Mouse (Mus musculus) liver, embryonic 18 days (tissue): ENCODE data around the gene Lmntd2. TPM values are rescaled to one million over a fixed set of nuclear protein-coding genes. Genes with fewer than 3 reads are reported as not detected.

Experiments
- polyA plus RNA-seq: library from polyadenylated mRNA; depleted of rRNA; stranded (reverse); fragments of >200 nt; gene quantifications from 2 replicates; pipeline ENCODE4 v1.2.3, GENCODE M21; 2012; rRNA removed

The Lmntd2 gene
- polyA plus RNA-seq = 2.5 and 2.6 TPM in 2 replicates

GRCm38 (mm10) chr7:141213605-141214235 lies at the start of gene Lmntd2:
Gene Lmntd2 (minus strand): TSS chr7:141214080.

GRCm38 (mm10) chr7:141228279-141229067 lies 14.6 kb upstream of the Lmntd2 start, which contains the start of gene Phrf1:
Gene Phrf1 (plus strand): TSS chr7:141228784.

GRCm38 (mm10) chr7:141215101-141215879 lies 1.4 kb upstream of the Lmntd2 start, which contains the start of gene Rassf7:
Gene Rassf7 (plus strand): TSS chr7:141215860.

GRCm38 (mm10) chr7:141193948-141194347 lies 19.9 kb downstream of the Lmntd2 start, which contains the start of the genes Hras and Lrrc56:
Gene Hras (minus strand): TSS chr7:141194005.
Gene Lrrc56 (plus strand): TSS chr7:141194157.

GRCm38 (mm10) chr7:141172116-141173006 lies 41.5 kb downstream of the Lmntd2 start, which contains the start of gene Rnh1:
Gene Rnh1 (minus strand): TSS chr7:141172857.

Other genes with a start within 250 kb of the Lmntd2 start
- gene Ifitm1, start 246.9 kb downstream of the Lmntd2 start, polyA plus RNA-seq = 53.0 and 54.4 TPM in 2 replicates
- gene Ifitm3, start 203.3 kb downstream of the Lmntd2 start, polyA plus RNA-seq = 164 and 239 TPM in 2 replicates
- gene Ifitm6, start 196.2 kb downstream of the Lmntd2 start, polyA plus RNA-seq = 193 and 325 TPM in 2 replicates
- gene Gm17387, start 184.9 kb downstream of the Lmntd2 start, polyA plus RNA-seq = not detected in 2 replicates
- 0.46 and 0.61 TPM in 2 replicates for gene B4galnt4, start 153.0 kb downstream of the Lmntd2 start, polyA plus RNA-seq
- gene Pkp3, start 135.9 kb downstream of the Lmntd2 start, polyA plus RNA-seq = 0.74 and 0.85 TPM in 2 replicates
- gene Sigirr, start 113.5 kb downstream of the Lmntd2 start, polyA plus RNA-seq = 17.1 and 19.8 TPM in 2 replicates
- gene Ano9, start 96.3 kb downstream of the Lmntd2 start, polyA plus RNA-seq = 7.8 and 10.3 TPM in 2 replicates
- gene Ptdss2, start 91.7 kb downstream of the Lmntd2 start, polyA plus RNA-seq = 41.9 and 44.3 TPM in 2 replicates
- 45.4 and 45.9 TPM in 2 replicates for gene Rnh1, start 41.2 kb downstream of the Lmntd2 start, polyA plus RNA-seq
- gene Hras, start 20.1 kb downstream of the Lmntd2 start, polyA plus RNA-seq = 39.5 and 41.3 TPM in 2 replicates
- 3.1 and 3.4 TPM in 2 replicates for gene Lrrc56, start 19.9 kb downstream of the Lmntd2 start, polyA plus RNA-seq
- 29.2 and 33.5 TPM in 2 replicates for gene Rassf7, start 1.8 kb upstream of the Lmntd2 start, polyA plus RNA-seq
- gene Phrf1, start 14.7 kb upstream of the Lmntd2 start, polyA plus RNA-seq = 6.8 and 9.2 TPM in 2 replicates
- gene Irf7, start 52.4 kb upstream of the Lmntd2 start, polyA plus RNA-seq = 54.2 and 82.1 TPM in 2 replicates
- gene Cdhr5, start 62.7 kb upstream of the Lmntd2 start, polyA plus RNA-seq = 0.13 and 0.29 TPM in 2 replicates
- gene Sct, start 65.1 kb upstream of the Lmntd2 start, polyA plus RNA-seq = 0.12 and 0.37 TPM in 2 replicates
- gene Drd4, start 77.9 kb upstream of the Lmntd2 start, polyA plus RNA-seq = not detected in 2 replicates
- 5.7 and 6.8 TPM in 2 replicates for gene Deaf1, start 113.6 kb upstream of the Lmntd2 start, polyA plus RNA-seq
- 11.9 and 13.7 TPM in 2 replicates for gene Tmem80, start 113.7 kb upstream of the Lmntd2 start, polyA plus RNA-seq
- 35.8 and 50.7 TPM in 2 replicates for gene Eps8l2, start 124.8 kb upstream of the Lmntd2 start, polyA plus RNA-seq
- gene Taldo1, start 178.1 kb upstream of the Lmntd2 start, polyA plus RNA-seq = 174 and 190 TPM in 2 replicates
- 16.5 and 18.5 TPM in 2 replicates for gene Gatd1, start 200.1 kb upstream of the Lmntd2 start, polyA plus RNA-seq
- 0.02 TPM in 2 replicates for gene Cend1, start 215.4 kb upstream of the Lmntd2 start, polyA plus RNA-seq
- 25.7 and 31.3 TPM in 2 replicates for gene Slc25a22, start 223.8 kb upstream of the Lmntd2 start, polyA plus RNA-seq
- gene Pidd1, start 229.9 kb upstream of the Lmntd2 start, polyA plus RNA-seq = 7.1 and 7.3 TPM in 2 replicates
- 451 and 526 TPM in 2 replicates for gene Rplp2, start 233.3 kb upstream of the Lmntd2 start, polyA plus RNA-seq
- 15.9 and 16.9 TPM in 2 replicates for gene Pnpla2, start 241.1 kb upstream of the Lmntd2 start, polyA plus RNA-seq
- gene Cracr2b, start 247.0 kb upstream of the Lmntd2 start, polyA plus RNA-seq = 4.1 and 4.5 TPM in 2 replicates